Mouse (Mus musculus): ENCODE results near the gene Parm1. TPM values are rescaled to one million over a fixed set of nuclear protein-coding genes. Genes with fewer than 3 reads are reported as not detected.
A peak's percentile ranks its signal among the peaks of the same experiment; 100 is the strongest.

Gene Parm1
- total and polyA plus RNA-seq, 2 experiments from 2014 or later = 7.3 to 11.8 TPM

GRCm38 (mm10) chr5:91532748-91533496 lies 15.5 kb downstream of the Parm1 start:
- ATAC-seq = no peak

GRCm38 (mm10) chr5:91559071-91559610 lies 41.7 kb downstream of the Parm1 start:
- Histone ChIP-seq H3K36me3 (ENCODE audit: insufficient read depth) (no peaks in the 10 kb centered on the region), H3K9ac (no peak overlapping the region), H3K4me3 (ENCODE audit: low read depth, low read length) (no peak overlapping the region), H3K27me3 (ENCODE audit: insufficient read depth, low read length) (no peaks in the 10 kb centered on the region), H3K4me2 (ENCODE audit: low read depth) (no peak overlapping the region), H3K27ac (ENCODE audit: low read depth, low read length) (no peak overlapping the region), H3K4me1 (ENCODE audit: insufficient read depth) (no peaks in the 10 kb centered on the region), H3K9me3 (ENCODE audit: low read length) (no peaks in the 10 kb centered on the region)
- DNase-seq (peak; percentile 36), ATAC-seq (peak; percentile 68)
- no peak for TF ChIP-seq CTCF (IDR thresholded peaks at IDR 0.05; ENCODE audit: low read depth)
- 52% methylated on average over 7 of the region's 7 CpGs for WGBS

More at GRCm38 (mm10) chr5:91532748-91533496, 15.5 kb downstream of the Parm1 start:
- Histone ChIP-seq H3K4me3 (ENCODE audit: low read depth, low read length) (no peak overlapping the region), H3K4me2 (ENCODE audit: low read depth) (no peak overlapping the region), H3K27me3 (ENCODE audit: insufficient read depth, low read length) (no peaks in the 10 kb centered on the region), H3K9me3 (ENCODE audit: low read length) (no peaks in the 10 kb centered on the region), H3K4me1 (ENCODE audit: insufficient read depth) (no peaks in the 10 kb centered on the region), H3K27ac (ENCODE audit: low read depth, low read length) (no peak overlapping the region), H3K36me3 (ENCODE audit: insufficient read depth) (no peaks in the 10 kb centered on the region), H3K9ac (no peak overlapping the region)
- 86% methylated on average over 10 of the region's 10 CpGs for WGBS
- DNase-seq = no peak
- no peak for TF ChIP-seq CTCF (IDR thresholded peaks at IDR 0.05; ENCODE audit: low read depth)

GRCm38 (mm10) chr5:91559711-91560110 lies 42.3 kb downstream of the Parm1 start:
- TF ChIP-seq CTCF (IDR thresholded peaks at IDR 0.05; ENCODE audit: low read depth) = no peak
- Histone ChIP-seq H3K36me3 (ENCODE audit: insufficient read depth) (no peaks in the 10 kb centered on the region), H3K4me3 (ENCODE audit: low read depth, low read length) (no peak overlapping the region), H3K27ac (ENCODE audit: low read depth, low read length) (no peak overlapping the region), H3K9ac (no peak overlapping the region), H3K9me3 (ENCODE audit: low read length) (no peaks in the 10 kb centered on the region), H3K27me3 (ENCODE audit: insufficient read depth, low read length) (no peaks in the 10 kb centered on the region), H3K4me2 (ENCODE audit: low read depth) (no peak overlapping the region), H3K4me1 (ENCODE audit: insufficient read depth) (no peaks in the 10 kb centered on the region)
- no peak for DNase-seq
- no peak for ATAC-seq
- WGBS = 56% methylated on average over 2 of the region's 2 CpGs

DNA sequence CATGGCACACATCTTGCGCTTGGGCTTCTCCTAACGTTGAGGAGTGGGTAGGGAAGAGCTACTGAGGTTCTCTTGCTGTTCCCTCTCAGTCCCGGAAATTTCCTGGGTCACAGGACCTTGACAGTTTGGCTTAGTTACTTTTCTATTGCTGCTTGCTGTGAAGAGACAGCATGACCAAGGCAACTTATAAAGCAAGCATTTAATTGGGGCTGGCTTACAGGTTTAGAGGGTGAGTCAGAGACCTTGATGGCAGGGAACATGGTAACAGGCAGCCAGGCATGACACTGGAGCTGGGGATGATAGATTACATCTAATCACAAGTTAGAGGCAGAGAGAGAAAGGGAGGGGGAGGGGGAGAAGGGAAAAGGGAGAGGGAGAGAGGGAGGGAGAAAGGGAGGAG lies 44.0 kb downstream of the Parm1 start:
- Histone ChIP-seq H3K4me1 (ENCODE audit: insufficient read depth) (no peaks in the 10 kb centered on the region), H3K4me2 (ENCODE audit: low read depth) (no peak overlapping the region), H3K27me3 (ENCODE audit: insufficient read depth, low read length) (no peaks in the 10 kb centered on the region), H3K9me3 (ENCODE audit: low read length) (no peaks in the 10 kb centered on the region), H3K4me3 (ENCODE audit: low read depth, low read length) (no peak overlapping the region), H3K9ac (no peak overlapping the region), H3K36me3 (ENCODE audit: insufficient read depth) (no peaks in the 10 kb centered on the region), H3K27ac (ENCODE audit: low read depth, low read length) (no peak overlapping the region)
- ATAC-seq (no peak), DNase-seq (no peak)
- TF ChIP-seq CTCF (IDR thresholded peaks at IDR 0.05; ENCODE audit: low read depth) = no peak
- WGBS = 89% methylated on average over 3 of the region's 3 CpGs

DNA sequence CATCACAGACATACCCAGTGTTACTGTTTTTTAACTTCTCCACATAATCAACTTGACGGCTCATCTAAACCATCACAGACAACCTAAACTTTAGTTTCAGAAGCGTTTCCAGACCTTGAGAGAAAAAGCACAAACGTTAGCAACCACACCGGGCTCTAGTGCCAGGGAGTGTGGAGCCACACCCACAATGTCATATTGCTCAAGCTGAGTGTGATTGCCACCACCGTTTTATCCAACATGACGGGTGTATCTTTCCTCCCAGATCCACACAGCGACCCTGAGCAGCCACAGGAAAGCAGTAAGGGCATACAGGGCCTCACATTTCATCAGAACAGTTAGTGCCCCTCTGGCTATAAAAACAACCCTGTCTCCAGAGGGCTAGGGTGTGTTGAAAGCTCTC lies 45.1 kb downstream of the Parm1 start:
- no peaks in the 10 kb centered on the region for H3K27me3 ChIP-seq (ENCODE audit: insufficient read depth, low read length)
- 83% methylated on average over 7 of the region's 7 CpGs for WGBS
- no peaks in the 10 kb centered on the region for H3K36me3 ChIP-seq (ENCODE audit: insufficient read depth)
- no peak for TF ChIP-seq CTCF (IDR thresholded peaks at IDR 0.05; ENCODE audit: low read depth)
- H3K9me3 ChIP-seq (ENCODE audit: low read length) = no peaks in the 10 kb centered on the region
- H3K4me3 ChIP-seq (ENCODE audit: low read depth, low read length) = no peak overlapping the region
- no peak overlapping the region for H3K9ac ChIP-seq
- DNase-seq (no peak), ATAC-seq (no peak)
- H3K27ac ChIP-seq (ENCODE audit: low read depth, low read length) = no peak overlapping the region
- H3K4me1 ChIP-seq (ENCODE audit: insufficient read depth) = no peaks in the 10 kb centered on the region
- no peak overlapping the region for H3K4me2 ChIP-seq (ENCODE audit: low read depth)

DNA sequence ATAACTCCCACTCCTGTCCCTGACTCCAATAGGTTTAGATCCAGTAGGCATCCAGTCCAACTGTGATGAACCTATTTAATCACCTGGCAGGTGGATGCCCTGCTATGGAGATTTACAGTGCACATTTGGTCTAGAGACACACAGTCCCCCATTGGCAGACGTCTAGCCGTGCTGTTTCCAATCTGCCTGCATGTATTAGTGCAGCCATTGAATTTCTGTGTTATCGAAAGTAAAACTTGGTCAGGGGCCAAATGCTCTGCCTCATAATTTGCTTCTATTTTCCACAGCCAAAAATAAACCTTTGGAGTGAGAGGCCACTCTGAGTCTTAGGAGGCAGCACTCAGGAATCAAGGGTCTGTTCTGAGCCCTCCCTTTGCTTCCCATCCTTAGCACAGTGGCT lies 46.6 kb downstream of the Parm1 start:
- Histone ChIP-seq H3K4me3 (ENCODE audit: low read depth, low read length) (no peak overlapping the region), H3K36me3 (ENCODE audit: insufficient read depth) (no peaks in the 10 kb centered on the region), H3K27me3 (ENCODE audit: insufficient read depth, low read length) (no peaks in the 10 kb centered on the region), H3K27ac (ENCODE audit: low read depth, low read length) (no peak overlapping the region), H3K4me2 (ENCODE audit: low read depth) (no peak overlapping the region), H3K9me3 (ENCODE audit: low read length) (no peaks in the 10 kb centered on the region), H3K4me1 (ENCODE audit: insufficient read depth) (no peaks in the 10 kb centered on the region), H3K9ac (no peak overlapping the region)
- ATAC-seq (peak; percentile 18; the same call in 1 of the 2 replicates), DNase-seq (peak; percentile 41)
- WGBS = 26% methylated on average over 3 of the region's 3 CpGs
- no peak for TF ChIP-seq CTCF (IDR thresholded peaks at IDR 0.05; ENCODE audit: low read depth)

DNA sequence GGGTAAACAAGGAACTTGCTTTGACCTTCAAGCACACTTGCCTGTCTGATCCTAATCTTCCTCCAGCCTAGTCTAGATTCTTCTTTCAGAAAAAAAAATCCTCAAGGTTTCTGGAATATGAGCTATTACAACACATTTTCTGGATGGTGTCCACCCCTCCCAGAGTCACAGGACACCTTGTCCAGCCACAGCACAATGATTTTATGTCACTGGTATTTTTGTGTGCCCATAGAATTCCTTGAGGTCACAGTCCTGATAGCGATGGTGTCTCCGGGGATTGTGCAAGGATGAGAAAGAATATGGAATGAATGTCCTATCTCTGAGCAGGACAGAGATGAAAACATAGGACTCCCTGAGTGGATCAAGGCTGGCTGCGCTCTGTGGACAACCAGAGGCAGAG lies 48.0 kb downstream of the Parm1 start:
- no peak overlapping the region for H3K9ac ChIP-seq
- no peaks in the 10 kb centered on the region for H3K9me3 ChIP-seq (ENCODE audit: low read length)
- no peak overlapping the region for H3K27ac ChIP-seq (ENCODE audit: low read depth, low read length)
- no peak overlapping the region for H3K4me3 ChIP-seq (ENCODE audit: low read depth, low read length)
- no peaks in the 10 kb centered on the region for H3K36me3 ChIP-seq (ENCODE audit: insufficient read depth)
- DNase-seq (no peak), ATAC-seq (no peak)
- H3K27me3 ChIP-seq (ENCODE audit: insufficient read depth, low read length) = no peaks in the 10 kb centered on the region
- TF ChIP-seq CTCF (IDR thresholded peaks at IDR 0.05; ENCODE audit: low read depth) = no peak
- 88% methylated on average over 3 of the region's 3 CpGs for WGBS
- H3K4me1 ChIP-seq (ENCODE audit: insufficient read depth) = no peaks in the 10 kb centered on the region
- no peak overlapping the region for H3K4me2 ChIP-seq (ENCODE audit: low read depth)
